Mouse (Mus musculus): Measurements from ENCODE around the gene Bcas3.

Gene Bcas3

GRCm38 (mm10) chr11:85857997-85858698, 505.2 kb downstream of the Bcas3 start:
- DNase-seq = no peak

- no peak for DNase-seq
These were observed 511.4 kb downstream of the Bcas3 start for GRCm38 (mm10) chr11:85864363-85864762.

All from cerebellum, adult 11 months (tissue).